Mouse (Mus musculus) bone marrow macrophage, adult 2 months (primary cell): ENCODE measurements around the gene Plgrkt.

Source experiments
- CTCF ChIP-seq: IDR thresholded peaks from 2 replicates; pipeline ENCODE4 v1.5.1; 2012; ENCODE audit warnings: low read depth, mild to moderate bottlenecking, low read length, moderate library complexity
- POLR2A ChIP-seq: IDR thresholded peaks from 2 replicates; pipeline ENCODE4 v1.6.1; 2012; ENCODE audit warnings: mild to moderate bottlenecking, low read depth, low read length, borderline replicate concordance

GRCm38 (mm10) chr19:29414513-29414912, 47.3 kb upstream of the Plgrkt start:
- TF ChIP-seq CTCF (no peak), POLR2A (no peak)
